ENCODE assay signal across 19 mouse cellular contexts in the genomic region with DNA sequence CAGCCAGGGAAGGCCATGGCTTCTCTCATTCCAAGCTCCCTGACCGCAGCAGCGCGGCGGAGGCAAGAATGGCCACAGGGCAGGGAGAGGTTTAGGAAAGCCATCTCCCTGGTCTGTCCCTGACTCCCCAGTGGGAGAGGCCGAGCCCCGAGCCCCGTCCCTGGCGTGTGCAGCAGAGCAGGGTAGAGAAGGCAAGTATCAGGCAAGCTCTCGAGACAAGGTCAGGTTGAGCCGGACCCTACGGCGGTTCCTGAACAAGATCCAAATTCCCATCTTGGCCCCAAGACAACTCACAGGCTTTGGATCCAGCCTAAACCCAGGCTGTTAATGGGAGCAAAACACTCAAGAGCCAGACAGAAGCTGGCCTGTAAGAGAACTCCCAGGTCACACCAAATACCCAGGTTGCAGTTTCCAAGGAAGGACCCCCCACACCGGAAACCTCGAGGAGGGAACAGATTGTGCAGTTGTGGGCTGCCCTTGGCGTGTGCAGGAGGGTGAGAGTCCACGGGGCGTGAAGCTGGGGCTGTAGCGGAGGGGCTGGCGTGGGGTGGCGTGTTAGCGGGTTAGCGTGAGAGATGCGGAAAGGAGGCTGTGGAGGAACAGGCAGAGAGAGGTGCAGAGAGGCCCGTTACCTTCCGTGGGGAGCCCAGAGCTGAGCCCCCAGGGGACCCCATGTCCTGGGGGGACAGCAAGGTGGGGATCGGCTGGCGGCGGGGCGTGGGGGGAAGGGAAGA. TPM values are rescaled to one million over a fixed set of nuclear protein-coding genes. Genes with fewer than 3 reads are reported as not detected.
DNase-seq lines count a peak whose midpoint lies in the region; ATAC-seq and TF ChIP-seq lines count a peak whose summit lies in the region.
"Had no signal": no experiment of that assay in that cellular context is flagged by ENCODE, and none has a peak within 500 bp of the region (broad histone marks: within the 10 kb centered on the region; RNA-seq: fewer than 3 reads in every experiment).

No protein-coding gene starts in this region.

- peak; percentile 43 for DNase-seq in cerebellum, adult 11 months
- DNase-seq in cerebellum, postnatal 4 days (ENCODE audit: low spot score in 2 of 2): no peak
- DNase-seq in kidney, adult 18-20 months: peak; percentile 58
- peak; percentile 81 for DNase-seq in kidney, adult 2 months
- peak; percentile 60 to 70 for DNase-seq in kidney, postnatal 4 days
- no peak for DNase-seq in urinary bladder, postnatal 10 days (ENCODE audit: low spot score)
- DNase-seq: B cell, adult 2 months; liver, postnatal 0 days; lung, postnatal 4 days had no signal

- H3K4me1 ChIP-seq in kidney, embryonic 16.5 days (ENCODE audit: insufficient read depth, low read length): peaks cover 24% of the 10 kb centered on the region
- H3K4me1 ChIP-seq in kidney, adult 2 months (ENCODE audit: control insufficient read depth, insufficient read depth, low read length): peaks cover 13% of the 10 kb centered on the region

- no peak overlapping the region; the same call in 1 of the 2 replicates for H3K9ac ChIP-seq in kidney, embryonic 16.5 days (replicated peaks; ENCODE audit: low read length)
- H3K9ac ChIP-seq: embryonic facial prominence, embryonic 13.5 days; limb, embryonic 15.5 days; liver, postnatal 0 days; midbrain, embryonic 13.5 days had no signal

- H3K4me2 ChIP-seq in kidney, embryonic 16.5 days (replicated peaks; ENCODE audit: low read depth, low read length): no peak overlapping the region
- H3K4me2 ChIP-seq: embryonic facial prominence, embryonic 13.5 days; limb, embryonic 15.5 days; midbrain, embryonic 13.5 days had no signal

- no peak overlapping the region for H3K4me3 ChIP-seq in kidney, embryonic 16.5 days (ENCODE audit: low read length)
- H3K4me3 ChIP-seq in kidney, adult 2 months (ENCODE audit: insufficient read depth, low read depth, low read length): no peak overlapping the region
- H3K4me3 ChIP-seq: embryonic facial prominence, embryonic 13.5 days; hindbrain, embryonic 10.5 days; limb, embryonic 15.5 days; midbrain, embryonic 13.5 days had no signal

- no peaks in the 10 kb centered on the region for H3K36me3 ChIP-seq in kidney, embryonic 16.5 days (ENCODE audit: insufficient read depth, low read length)
- H3K36me3 ChIP-seq in kidney, adult 2 months (ENCODE audit: control insufficient read depth, insufficient read depth, low read length): no peaks in the 10 kb centered on the region
- H3K36me3 ChIP-seq: G1E; limb, embryonic 15.5 days had no signal

- WGBS in kidney, embryonic 16.5 days: 73% methylated on average over 29 of the region's 29 CpGs
- WGBS in kidney, adult 2 months: 69% methylated on average over 29 of the region's 29 CpGs

- TF ChIP-seq POLR2A in kidney, adult 2 months (IDR thresholded peaks at IDR 0.05; ENCODE audit: low read depth, low read length): no peak

- TF ChIP-seq CTCF in kidney, adult 2 months (conservative IDR thresholded peaks at IDR 0.05; ENCODE audit: insufficient read depth, insufficient read length, low read depth, low read length): no peak

- H3K9me3 ChIP-seq in kidney, embryonic 16.5 days (ENCODE audit: low read length): no peaks in the 10 kb centered on the region
- H3K9me3 ChIP-seq: embryonic facial prominence, embryonic 13.5 days; G1E; hindbrain, embryonic 10.5 days; limb, embryonic 15.5 days; midbrain, embryonic 13.5 days had no signal

- H3K27ac ChIP-seq in kidney, embryonic 16.5 days (ENCODE audit: low read length): no peak overlapping the region
- no peak overlapping the region for H3K27ac ChIP-seq in kidney, adult 2 months (ENCODE audit: insufficient read depth, low read depth, low read length)
- H3K27ac ChIP-seq: embryonic facial prominence, embryonic 13.5 days; limb, embryonic 15.5 days; midbrain, embryonic 13.5 days had no signal

- no peaks in the 10 kb centered on the region for H3K27me3 ChIP-seq in kidney, embryonic 16.5 days (ENCODE audit: insufficient read depth, low read length)
- H3K27me3 ChIP-seq in kidney, adult 2 months (replicated peaks; ENCODE audit: control insufficient read depth, insufficient read depth, low read length): no peaks in the 10 kb centered on the region
- H3K27me3 ChIP-seq: embryonic facial prominence, embryonic 13.5 days; midbrain, embryonic 13.5 days had no signal

- ATAC-seq in kidney, embryonic 16.5 days (ENCODE audit: low FRiP score, low TSS enrichment): no peak
- no peak for ATAC-seq in megakaryocyte progenitor cell, adult 5-6 weeks (replicated peaks; ENCODE audit: poor library complexity)
- ATAC-seq: liver, postnatal 0 days; midbrain, embryonic 13.5 days had no signal

RNA-seq across cellular contexts. Expression of gene 4933428G20Rik, which starts 21.8 kb away (rescaled TPM):
- 0.75 and 1.3 TPM in 2 replicates for polyA plus RNA-seq in kidney, embryonic 16.5 days (2015; fragmentation: Nextera tagmentation; extraction: Ambion mirVana)
- polyA plus RNA-seq in kidney, adult 2 months (2012; rRNA removed): not detected in 2 replicates
- total RNA-seq in megakaryocyte progenitor cell, adult 5-6 weeks (2015): not detected in 2 replicates
- not detected in 2 replicates for total RNA-seq in megakaryocyte progenitor cell, adult 5-6 weeks (2017)
- total RNA-seq: G1E; granulocyte monocyte progenitor cell, adult 5-6 weeks; left cerebral cortex, postnatal 10 days had no signal
- polyA plus RNA-seq: G1E; heart, embryonic 14.5 days had no signal

RNA-seq across cellular contexts. Expression of gene Srcin1, which starts 54.1 kb away (rescaled TPM):
- 1.0 and 1.1 TPM in 2 replicates for polyA plus RNA-seq in kidney, embryonic 16.5 days (2015; fragmentation: Nextera tagmentation; extraction: Ambion mirVana)
- 13.0 and 13.2 TPM in 2 replicates for polyA plus RNA-seq in kidney, adult 2 months (2012; rRNA removed)
- 0.02 TPM in 1 of 2 replicates, not detected in the other for total RNA-seq in megakaryocyte progenitor cell, adult 5-6 weeks (2015)
- not detected in 2 replicates for total RNA-seq in megakaryocyte progenitor cell, adult 5-6 weeks (2017)
- total RNA-seq: granulocyte monocyte progenitor cell, adult 5-6 weeks had no signal

Comparison
In these comparisons a context has a peak if more than half of its experiments do, and no peak if none do; other contexts are left out.
1. DNase-seq: peak in cerebellum, adult 11 months (single experiment), kidney, adult 18-20 months (single experiment), kidney, adult 2 months (single experiment) and kidney, postnatal 4 days (2 of 2); none in cerebellum, postnatal 4 days (0 of 2) and urinary bladder, postnatal 10 days (single experiment).